Mouse (Mus musculus): ENCODE results near the gene Adam1b. TPM values are rescaled to one million over a fixed set of nuclear protein-coding genes. Genes with fewer than 3 reads are reported as not detected.

The Adam1b gene
- total and polyA plus RNA-seq, 2 experiments from 2014 or later = not detected

DNA sequence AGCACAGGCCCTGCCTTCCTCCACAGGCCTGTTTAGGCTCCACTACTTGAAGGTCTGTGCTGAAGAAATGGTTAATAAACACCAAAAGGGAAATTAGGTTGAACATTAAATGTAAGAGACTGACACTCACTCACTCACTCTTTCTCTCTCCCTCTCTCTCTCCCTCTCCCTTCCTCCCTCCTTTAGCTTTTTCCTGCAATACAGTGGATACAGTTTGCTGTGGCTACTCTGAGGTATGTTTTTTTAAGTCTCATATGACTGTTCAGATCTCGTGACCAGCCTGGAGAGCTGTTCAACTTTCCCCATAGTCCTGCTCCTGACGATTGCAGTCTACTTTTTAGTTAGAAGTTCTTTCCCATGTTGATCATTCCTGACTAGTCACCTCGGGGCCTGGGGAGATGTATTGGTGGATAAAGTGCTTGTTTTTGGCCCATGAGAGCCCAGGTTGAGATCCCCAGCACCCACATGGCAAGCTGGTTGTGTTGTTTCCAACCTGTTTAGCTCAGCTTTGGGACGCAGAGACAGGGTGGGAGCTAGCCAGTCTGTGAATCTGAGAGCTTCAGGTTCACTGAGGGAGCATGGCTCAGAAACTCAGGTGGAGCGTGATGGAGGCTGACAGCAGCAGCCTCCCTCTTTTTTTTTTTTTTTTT is 39.5 kb downstream of the Adam1b start:
- 78% methylated on average over 5 of the region's 5 CpGs for WGBS
- TF ChIP-seq CTCF (IDR thresholded peaks at IDR 0.05; ENCODE audit: low read depth) = no peak
- Histone ChIP-seq H3K9me3 (ENCODE audit: low read length) (no peaks in the 10 kb centered on the region), H3K27ac (ENCODE audit: low read depth, low read length) (no peak overlapping the region), H3K4me3 (ENCODE audit: low read depth, low read length) (no peak overlapping the region), H3K27me3 (ENCODE audit: insufficient read depth, low read length) (no peaks in the 10 kb centered on the region), H3K36me3 (ENCODE audit: insufficient read depth) (no peaks in the 10 kb centered on the region), H3K4me2 (ENCODE audit: low read depth) (no peak overlapping the region), H3K4me1 (ENCODE audit: insufficient read depth) (no peaks in the 10 kb centered on the region), H3K9ac (no peak overlapping the region)
- ATAC-seq (no peak), DNase-seq (no peak)

DNA sequence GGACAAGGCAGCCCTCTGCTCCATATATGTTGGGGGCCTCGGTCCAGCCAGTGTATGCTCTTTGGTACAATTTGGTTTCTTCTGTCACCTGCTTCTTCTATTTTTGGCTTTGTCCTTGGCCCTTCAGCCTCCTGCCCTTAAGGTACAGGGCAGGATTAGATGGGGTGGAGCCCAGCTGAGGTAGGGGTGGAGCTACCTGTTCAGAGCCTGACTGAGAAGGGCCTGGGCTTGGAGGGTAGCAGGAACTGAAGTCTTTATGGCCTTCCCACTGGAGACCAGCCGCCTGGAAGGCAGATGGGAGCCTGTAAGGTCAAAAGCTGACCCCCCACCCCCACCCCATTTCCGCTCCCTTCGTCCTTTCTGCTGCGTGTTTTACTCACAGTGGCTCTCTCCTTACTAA is 40.3 kb downstream of the Adam1b start:
- TF ChIP-seq CTCF (IDR thresholded peaks at IDR 0.05; ENCODE audit: low read depth) = no peak
- no peak overlapping the region for H3K27ac ChIP-seq (ENCODE audit: low read depth, low read length)

DNA sequence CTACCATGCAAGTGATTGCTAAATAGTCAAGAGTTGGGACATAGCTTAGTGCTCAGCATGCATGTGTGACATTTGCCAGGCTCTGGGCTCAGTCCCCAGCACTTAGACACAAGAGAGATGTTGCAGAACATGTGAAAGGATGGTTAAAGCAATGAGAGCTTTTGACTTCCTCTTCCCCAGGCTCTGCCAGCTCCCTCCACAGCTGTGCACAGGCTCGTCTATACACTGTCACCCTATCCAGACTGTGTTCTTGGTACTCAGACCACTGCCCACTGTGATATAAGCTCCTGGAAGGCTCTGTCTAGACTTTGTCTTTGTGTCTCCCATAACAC is 41.1 kb downstream of the Adam1b start:
- H3K9ac ChIP-seq = no peak overlapping the region
- no peak overlapping the region for H3K27ac ChIP-seq (ENCODE audit: low read depth, low read length)
- ATAC-seq (no peak), DNase-seq (no peak)
- TF ChIP-seq CTCF (IDR thresholded peaks at IDR 0.05; ENCODE audit: low read depth) = no peak
- H3K36me3 ChIP-seq (ENCODE audit: insufficient read depth) = no peaks in the 10 kb centered on the region
- H3K4me3 ChIP-seq (ENCODE audit: low read depth, low read length) = no peak overlapping the region
- H3K4me1 ChIP-seq (ENCODE audit: insufficient read depth) = no peaks in the 10 kb centered on the region
- H3K4me2 ChIP-seq (ENCODE audit: low read depth) = no peak overlapping the region
- H3K27me3 ChIP-seq (ENCODE audit: insufficient read depth, low read length) = no peaks in the 10 kb centered on the region
- H3K9me3 ChIP-seq (ENCODE audit: low read length) = no peaks in the 10 kb centered on the region
- WGBS = 43% methylated on average over 1 of the region's 1 CpGs

More for the DNA sequence above, 40.3 kb downstream of the Adam1b start:
- no peak overlapping the region for H3K4me3 ChIP-seq (ENCODE audit: low read depth, low read length)
- WGBS = 66% methylated on average over 5 of the region's 5 CpGs
- H3K4me1 ChIP-seq (ENCODE audit: insufficient read depth) = no peaks in the 10 kb centered on the region
- H3K27me3 ChIP-seq (ENCODE audit: insufficient read depth, low read length) = no peaks in the 10 kb centered on the region
- DNase-seq (no peak), ATAC-seq (no peak)
- H3K4me2 ChIP-seq (ENCODE audit: low read depth) = no peak overlapping the region
- no peaks in the 10 kb centered on the region for H3K36me3 ChIP-seq (ENCODE audit: insufficient read depth)
- no peaks in the 10 kb centered on the region for H3K9me3 ChIP-seq (ENCODE audit: low read length)
- H3K9ac ChIP-seq = no peak overlapping the region

DNA sequence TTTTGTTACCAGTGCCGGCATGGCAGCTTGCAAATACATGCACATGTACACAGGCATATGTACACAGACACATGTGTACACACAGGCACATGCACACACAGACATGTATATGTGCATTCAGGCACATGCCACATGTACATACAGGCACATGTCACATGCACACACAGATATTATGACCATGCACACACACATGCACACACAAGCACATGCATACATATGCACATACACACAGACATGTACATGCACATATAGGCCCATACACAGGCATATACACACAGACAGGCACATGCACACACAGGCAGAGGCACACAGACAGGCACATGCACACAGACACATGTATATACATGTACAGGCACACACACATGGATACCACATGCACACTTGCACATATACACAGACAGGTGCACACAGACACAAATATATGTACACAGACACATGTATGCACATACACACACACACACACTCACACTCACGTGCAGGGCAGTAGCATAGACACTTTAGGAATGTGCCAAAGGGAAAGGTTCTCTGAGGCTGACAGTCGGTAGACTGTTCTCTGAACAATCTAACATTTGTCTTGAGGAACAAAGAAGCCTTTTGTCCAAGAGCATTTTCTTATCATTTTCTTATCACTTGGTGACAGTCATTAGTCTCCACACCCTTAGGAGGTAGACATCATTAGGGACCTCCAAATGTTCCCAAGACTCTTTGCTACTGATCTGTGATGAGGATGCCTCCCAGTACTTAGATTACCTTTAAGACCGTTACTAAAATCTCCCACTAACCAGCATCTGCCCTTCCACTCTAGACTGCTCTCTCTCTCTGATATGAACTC is 41.7 kb downstream of the Adam1b start:
- no peak for TF ChIP-seq CTCF (IDR thresholded peaks at IDR 0.05; ENCODE audit: low read depth)
- 62% methylated on average over 4 of the region's 4 CpGs for WGBS
- Histone ChIP-seq H3K27ac (ENCODE audit: low read depth, low read length) (no peak overlapping the region), H3K4me3 (ENCODE audit: low read depth, low read length) (no peak overlapping the region), H3K9ac (no peak overlapping the region), H3K36me3 (ENCODE audit: insufficient read depth) (no peaks in the 10 kb centered on the region), H3K4me1 (ENCODE audit: insufficient read depth) (no peaks in the 10 kb centered on the region), H3K9me3 (ENCODE audit: low read length) (no peaks in the 10 kb centered on the region), H3K27me3 (ENCODE audit: insufficient read depth, low read length) (no peaks in the 10 kb centered on the region), H3K4me2 (ENCODE audit: low read depth) (no peak overlapping the region)
- no peak for DNase-seq
- no peak for ATAC-seq

DNA sequence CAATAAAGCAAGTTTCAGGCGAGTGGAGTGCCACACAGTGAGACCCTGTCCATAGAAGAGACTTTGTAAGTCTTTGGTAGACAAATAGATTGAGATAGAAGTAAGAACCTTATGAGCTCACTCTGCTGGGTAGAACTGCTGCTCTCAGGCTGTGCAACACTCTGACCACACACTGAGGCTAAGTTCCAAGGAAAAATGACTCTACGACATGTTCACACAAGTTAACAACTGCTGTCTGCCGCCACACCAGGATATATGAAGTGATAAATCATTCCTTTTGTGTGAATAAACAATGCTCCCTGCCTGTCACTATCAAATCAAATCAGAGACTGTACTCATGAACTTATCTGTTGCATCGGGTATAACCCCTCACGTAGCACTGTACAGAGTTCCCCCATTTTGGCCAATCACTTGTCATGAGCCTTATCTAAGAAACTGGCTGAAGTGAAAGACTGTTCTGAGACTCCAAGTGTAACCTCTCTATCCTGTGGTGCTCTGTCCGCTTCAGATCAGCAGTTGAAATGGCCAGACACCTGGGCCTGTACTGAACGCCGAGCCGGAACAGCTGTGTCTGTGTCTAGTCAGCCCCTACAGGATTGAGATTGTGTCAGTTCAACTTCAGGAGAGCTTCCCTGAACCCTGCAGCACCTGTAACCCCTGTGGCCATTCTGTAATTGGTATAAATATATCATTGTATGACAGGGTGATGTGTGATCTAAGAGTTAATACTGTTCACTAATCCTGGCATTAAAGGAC is 47.5 kb downstream of the Adam1b start:
- no peak overlapping the region for H3K27ac ChIP-seq (ENCODE audit: low read depth, low read length)
- no peaks in the 10 kb centered on the region for H3K9me3 ChIP-seq (ENCODE audit: low read length)
- H3K36me3 ChIP-seq (ENCODE audit: insufficient read depth) = no peaks in the 10 kb centered on the region
- DNase-seq (no peak), ATAC-seq (no peak)
- no peaks in the 10 kb centered on the region for H3K4me1 ChIP-seq (ENCODE audit: insufficient read depth)
- no peak overlapping the region for H3K4me2 ChIP-seq (ENCODE audit: low read depth)
- 78% methylated on average over 9 of the region's 9 CpGs for WGBS
- H3K27me3 ChIP-seq (ENCODE audit: insufficient read depth, low read length) = no peaks in the 10 kb centered on the region
- TF ChIP-seq CTCF (IDR thresholded peaks at IDR 0.05; ENCODE audit: low read depth) = no peak
- H3K9ac ChIP-seq = no peak overlapping the region
- no peak overlapping the region for H3K4me3 ChIP-seq (ENCODE audit: low read depth, low read length)

DNA sequence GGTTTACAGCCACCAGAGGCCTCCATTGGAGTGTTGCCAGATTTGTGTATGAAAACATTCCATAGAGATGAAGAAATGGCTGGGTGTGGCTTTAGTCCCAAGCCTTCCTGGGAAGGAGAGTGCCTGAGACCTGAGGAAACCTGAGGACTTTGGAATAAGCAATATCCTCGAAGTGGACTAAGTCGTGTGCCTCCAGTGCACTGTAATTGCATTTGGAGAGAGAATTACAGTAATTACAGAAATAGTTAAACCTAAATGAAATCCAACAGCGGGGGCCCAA is 48.8 kb downstream of the Adam1b start:
- H3K27me3 ChIP-seq (ENCODE audit: insufficient read depth, low read length) = no peaks in the 10 kb centered on the region
- H3K4me1 ChIP-seq (ENCODE audit: insufficient read depth) = no peaks in the 10 kb centered on the region
- H3K4me3 ChIP-seq (ENCODE audit: low read depth, low read length) = no peak overlapping the region
- peaks cover 8% of the 10 kb centered on the region for H3K36me3 ChIP-seq (ENCODE audit: insufficient read depth)
- ATAC-seq (no peak), DNase-seq (no peak)
- TF ChIP-seq CTCF (IDR thresholded peaks at IDR 0.05; ENCODE audit: low read depth) = no peak
- no peaks in the 10 kb centered on the region for H3K9me3 ChIP-seq (ENCODE audit: low read length)
- no peak overlapping the region for H3K4me2 ChIP-seq (ENCODE audit: low read depth)
- H3K27ac ChIP-seq (ENCODE audit: low read depth, low read length) = no peak overlapping the region
- 88% methylated on average over 3 of the region's 3 CpGs for WGBS
- H3K9ac ChIP-seq = no peak overlapping the region
